Mouse (Mus musculus): ENCODE measurements around the gene Spata21.

GRCm38 (mm10) chr4:141067516-141068046, 20.6 kb upstream of the Spata21 start:
- TF ChIP-seq MYOG (IDR thresholded peaks at IDR 0.05; ENCODE audit: control insufficient read depth, extremely low read depth, insufficient read length) (no peak), USF1 (IDR thresholded peaks at IDR 0.05; ENCODE audit: low read depth) (no peak), MYOD1 (IDR thresholded peaks at IDR 0.05; ENCODE audit: control insufficient read depth, insufficient read length, low read depth) (no peak), CEBPB (IDR thresholded peaks at IDR 0.05; ENCODE audit: low read depth) (no peak), MAX (IDR thresholded peaks at IDR 0.05) (no peak), FOSL1 (IDR thresholded peaks at IDR 0.05; ENCODE audit: insufficient read depth, low read length, poor library complexity, severe bottlenecking) (no peak)

Data from C2C12 (cell line).